Mouse (Mus musculus) erythroblast, embryonic 14.5 days (primary cell): ENCODE measurements at regions not wholly inside any gene's neighbourhood (a gene's known extent, or its start where the extent isn't known, plus 50 kb on each side); places are given as distances from the start of the nearest gene placed in this dataset.

ENCODE experiments used
- GATA1 ChIP-seq: IDR thresholded peaks from 2 replicates; pipeline ENCODE4 v1.6.1; 2012; ENCODE audit warnings: low read length, inconsistent platforms, mixed read lengths
- TAL1 ChIP-seq: IDR thresholded peaks from 3 replicates; pipeline ENCODE4 v1.6.1; 2012; ENCODE audit warnings: low read length, inconsistent platforms, mixed read lengths

DNA sequence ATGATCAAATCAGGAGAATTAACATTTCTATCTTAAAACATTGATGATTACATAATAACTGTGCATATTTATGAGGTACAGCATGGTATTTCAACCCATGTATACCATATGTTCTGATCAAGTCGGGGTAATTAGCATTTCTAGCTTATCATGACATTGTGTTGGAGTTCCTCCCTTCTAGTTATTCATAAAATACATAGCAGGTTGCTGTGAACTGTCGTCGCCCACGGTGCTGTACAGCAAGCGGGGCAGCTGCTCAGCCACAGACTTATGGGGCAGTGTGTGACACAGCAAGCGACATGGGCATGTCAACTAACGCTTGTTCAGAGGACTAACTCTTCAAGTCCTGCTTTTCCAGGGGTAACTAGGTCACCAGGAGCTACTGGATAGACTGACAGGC is 2238.6 kb upstream of the Lrrc6 start:
- TF ChIP-seq TAL1 (no peak), GATA1 (no peak)
